Mouse (Mus musculus) thymus, adult 2 months (tissue): ENCODE measurements at regions not wholly inside any gene's neighbourhood (a gene's known extent, or its start where the extent isn't known, plus 50 kb on each side); places are given as distances from the start of the nearest gene placed in this dataset.
"Not testable (repeated sequence)": the region's sequence is repeated elsewhere in the genome, so short reads cannot be mapped to it uniquely, and the experiment has no call there.

Experiments
- DNase-seq: peaks from one replicate; pipeline ENCODE4 v3.0.0; 2021
- H3K27ac ChIP-seq: fragments of 200-500 bp; 2 replicates; pipeline ENCODE4 v1.5.1; 2012; ENCODE audit warnings: low read length, control low read depth; ENCODE audit not compliant: control insufficient read depth, insufficient read depth
- H3K27me3 ChIP-seq: fragments of 200-500 bp; 2 replicates; pipeline ENCODE4 v1.6.1; 2012; ENCODE audit warnings: mild to moderate bottlenecking, low read length, moderate library complexity, mixed read lengths; ENCODE audit not compliant: control insufficient read depth, insufficient read depth
- H3K36me3 ChIP-seq: fragments of 200-500 bp; 2 replicates; pipeline ENCODE4 v1.6.1; 2012; ENCODE audit warnings: mild to moderate bottlenecking, low read length, moderate library complexity; ENCODE audit not compliant: control insufficient read depth, insufficient read depth
- H3K4me1 ChIP-seq: fragments of 200-500 bp; replicated peaks from 2 replicates; pipeline ENCODE4 v1.6.1; 2012; ENCODE audit warnings: low read length; ENCODE audit not compliant: control insufficient read depth, insufficient read depth
- H3K4me3 ChIP-seq: fragments of 200-500 bp; 2 replicates; pipeline ENCODE4 v1.5.1; 2012; ENCODE audit warnings: mild to moderate bottlenecking, low read length, control low read depth, moderate library complexity; ENCODE audit not compliant: control insufficient read depth, insufficient read depth
- CTCF ChIP-seq: fragments of 200-500 bp; IDR thresholded peaks from 2 replicates; pipeline ENCODE4 v1.5.1; 2012; ENCODE audit warnings: mild to moderate bottlenecking, control low read depth, low read length, moderate library complexity, borderline replicate concordance; ENCODE audit not compliant: control insufficient read depth, poor library complexity, insufficient read depth; ENCODE audit errors: extremely low read depth
- POLR2A ChIP-seq: fragments of 200-500 bp; IDR thresholded peaks from 2 replicates; pipeline ENCODE4 v1.6.1; 2012; ENCODE audit warnings: mild to moderate bottlenecking, low read length, control low read depth, moderate library complexity; ENCODE audit not compliant: control insufficient read depth, poor library complexity, insufficient read depth; ENCODE audit errors: extremely low read depth
- WGBS: fragments of 180-500 bp; shearing (Covaris S2); methylation state at CpG from one replicate; pipeline ENCODE4 v1.1.7; 2018; 5-methylcytosine and 5-hydroxymethylcytosine counted together

- Histone ChIP-seq H3K4me3 (no peak overlapping the region), H3K27me3 (no peaks in the 10 kb centered on the region), H3K4me1 (no peaks in the 10 kb centered on the region), H3K27ac (no peak overlapping the region), H3K36me3 (no peaks in the 10 kb centered on the region)
- WGBS, result 64% methylated on average over 3 of the region's 3 CpGs
- no peak for TF ChIP-seq CTCF
- TF ChIP-seq POLR2A, result no peak
- DNase-seq, result no peak
These were observed 83.9 kb upstream of the Hcrtr2 start for GRCm38 (mm10) chr9:76407549-76407948.

GRCm38 (mm10) chr9:76401897-76402670 is 78.4 kb upstream of the Hcrtr2 start:
- not testable (repeated sequence) for H3K4me3 ChIP-seq, H3K27ac ChIP-seq, H3K4me1 ChIP-seq, DNase-seq, H3K27me3 ChIP-seq, H3K36me3 ChIP-seq
- 92% methylated on average over 8 of the region's 8 CpGs for WGBS

GRCm38 (mm10) chr9:76400900-76401299 is 77.2 kb upstream of the Hcrtr2 start:
- TF ChIP-seq CTCF, result no peak
- no peaks in the 10 kb centered on the region for H3K27me3 ChIP-seq
- H3K27ac ChIP-seq, result no peak overlapping the region
- H3K36me3 ChIP-seq, result no peaks in the 10 kb centered on the region
- no peak overlapping the region for H3K4me3 ChIP-seq
- H3K4me1 ChIP-seq, result no peaks in the 10 kb centered on the region
- no peak for DNase-seq

GRCm38 (mm10) chr9:76393763-76394162 is 70.1 kb upstream of the Hcrtr2 start:
- H3K27ac ChIP-seq, result no peak overlapping the region
- H3K4me1 ChIP-seq, result no peaks in the 10 kb centered on the region
- no peak for TF ChIP-seq CTCF
- TF ChIP-seq POLR2A, result no peak
- 98% methylated on average over 1 of the region's 1 CpGs for WGBS
- H3K4me3 ChIP-seq, result no peak overlapping the region
- no peaks in the 10 kb centered on the region for H3K36me3 ChIP-seq
- H3K27me3 ChIP-seq, result no peaks in the 10 kb centered on the region
- DNase-seq, result no peak

GRCm38 (mm10) chr9:76390839-76391238 is 67.2 kb upstream of the Hcrtr2 start:
- no peaks in the 10 kb centered on the region for H3K27me3 ChIP-seq
- TF ChIP-seq CTCF (no peak), POLR2A (no peak)
- no peaks in the 10 kb centered on the region for H3K36me3 ChIP-seq
- WGBS, result 17% methylated on average over 1 of the region's 1 CpGs
- H3K4me3 ChIP-seq, result no peak overlapping the region
- DNase-seq, result peak; percentile 15
- no peak overlapping the region for H3K27ac ChIP-seq
- no peaks in the 10 kb centered on the region for H3K4me1 ChIP-seq
